Mouse (Mus musculus) A20 (cell line): ENCODE data around the gene Klhl40.
A peak's percentile ranks its signal among the peaks of the same experiment; 100 is the strongest.

Experiments
- DNase-seq: peaks from one replicate; pipeline ENCODE4 v3.0.0-alpha.2; 2011; ENCODE audit warnings: low read depth, low spot score

Gene Klhl40

GRCm38 (mm10) chr9:121777484-121778065 lies at the start of gene Klhl40:
Gene Klhl40 (plus strand): TSS chr9:121777607.
- DNase-seq, result no peak

DNA sequence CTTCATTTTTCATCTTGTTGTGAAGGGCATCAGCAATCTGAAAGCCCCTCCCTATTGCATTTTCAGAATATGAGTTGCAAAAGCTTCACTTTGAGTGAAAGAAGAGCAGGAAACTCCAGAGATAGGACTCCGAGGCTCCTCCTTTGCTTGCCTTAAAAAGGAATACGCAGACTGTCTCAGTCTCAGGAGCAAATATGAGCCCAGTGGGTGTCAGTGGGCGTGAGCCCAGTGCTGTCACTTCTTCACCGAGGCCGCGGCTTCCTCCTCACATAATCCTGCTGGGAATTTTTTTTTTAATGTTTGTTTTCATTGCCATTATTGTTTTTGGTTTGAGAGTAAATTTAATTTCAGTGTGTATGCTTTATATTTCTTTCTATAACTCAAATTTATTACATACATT lies 36.9 kb upstream of the Klhl40 start:
- no peak for DNase-seq

GRCm38 (mm10) chr9:121741168-121741567 lies 36.2 kb upstream of the Klhl40 start:
- DNase-seq, result no peak

DNA sequence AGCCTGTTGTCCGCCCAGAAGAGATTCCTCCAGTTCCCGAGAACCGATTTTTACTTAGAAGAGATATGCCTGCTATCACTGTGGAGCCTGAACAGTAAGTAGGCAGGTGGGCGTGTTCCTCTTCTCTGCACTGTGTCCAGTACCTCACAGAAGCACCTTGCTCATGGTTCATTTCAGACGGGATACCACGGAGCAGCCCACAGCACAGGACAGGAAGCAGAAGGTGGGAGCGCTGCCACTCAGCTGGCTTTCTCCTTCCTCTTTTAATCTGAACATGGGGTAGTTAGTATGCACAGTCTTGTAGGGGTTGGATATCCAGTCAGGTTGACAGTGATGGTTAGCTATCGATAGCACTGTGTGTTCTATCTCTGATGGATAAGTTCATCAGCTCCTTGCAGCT lies 33.4 kb upstream of the Klhl40 start:
- DNase-seq, result no peak

DNA sequence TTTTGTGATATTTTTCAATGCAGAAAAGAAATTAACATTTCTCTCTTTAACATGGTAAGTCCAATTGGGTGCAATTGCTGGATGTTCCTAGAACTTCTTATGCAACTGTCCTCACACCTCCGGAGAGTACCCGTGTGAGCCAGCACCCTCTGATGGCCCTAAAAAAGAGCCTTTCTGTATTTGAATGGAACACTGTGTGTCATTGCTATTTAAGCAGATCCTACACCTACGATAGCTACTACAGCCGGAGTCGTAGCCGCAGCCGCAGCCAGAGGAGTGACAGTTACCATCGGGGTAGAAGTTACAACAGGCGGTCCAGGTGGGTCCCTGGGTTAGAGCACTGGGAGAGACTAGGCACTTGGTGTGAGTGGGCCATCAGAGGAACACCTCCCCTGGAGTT lies 24.6 kb upstream of the Klhl40 start:
- no peak for DNase-seq

DNA sequence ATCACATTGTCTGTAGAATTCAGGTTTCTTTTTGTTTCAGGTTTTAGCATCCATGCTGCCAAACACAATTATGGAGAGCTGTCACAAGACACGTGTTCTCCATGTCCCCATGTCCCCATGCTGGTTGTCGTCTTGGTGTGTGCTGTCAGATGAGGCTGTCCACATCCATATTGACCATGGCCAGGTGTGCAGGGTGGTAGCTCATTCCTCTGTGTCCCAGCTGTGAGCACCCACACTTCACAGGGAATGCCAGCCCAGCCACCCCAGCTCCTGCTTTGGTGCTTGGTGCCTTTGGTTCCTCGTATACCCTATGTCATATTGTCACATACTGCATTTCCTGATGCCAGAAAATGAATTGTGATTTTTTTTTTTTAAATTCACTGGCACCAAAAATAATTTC lies 22.8 kb upstream of the Klhl40 start:
- no peak for DNase-seq

- no peak for DNase-seq
Measured at GRCm38 (mm10) chr9:121756785-121757184, 20.6 kb upstream of the Klhl40 start.

DNA sequence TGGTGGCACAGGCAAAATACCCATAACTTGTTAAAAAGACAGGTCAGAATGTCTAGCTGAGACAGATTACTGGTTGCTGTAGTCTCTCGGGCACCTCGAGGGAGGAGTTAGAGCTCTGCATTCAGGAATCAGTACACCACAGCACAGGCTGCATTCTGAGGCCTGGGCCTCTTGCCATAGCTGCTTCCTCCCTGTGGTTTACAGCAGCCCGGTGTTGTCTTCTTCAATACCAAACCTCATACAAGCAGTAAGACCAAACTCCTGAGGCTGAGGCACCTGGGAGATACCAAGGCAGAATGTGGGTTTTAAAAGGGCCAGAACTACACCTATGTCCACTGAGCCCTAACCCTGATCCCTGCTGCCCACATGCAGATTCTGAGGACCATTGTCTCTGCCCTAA lies 20.0 kb upstream of the Klhl40 start:
- DNase-seq, result peak; percentile 9

DNA sequence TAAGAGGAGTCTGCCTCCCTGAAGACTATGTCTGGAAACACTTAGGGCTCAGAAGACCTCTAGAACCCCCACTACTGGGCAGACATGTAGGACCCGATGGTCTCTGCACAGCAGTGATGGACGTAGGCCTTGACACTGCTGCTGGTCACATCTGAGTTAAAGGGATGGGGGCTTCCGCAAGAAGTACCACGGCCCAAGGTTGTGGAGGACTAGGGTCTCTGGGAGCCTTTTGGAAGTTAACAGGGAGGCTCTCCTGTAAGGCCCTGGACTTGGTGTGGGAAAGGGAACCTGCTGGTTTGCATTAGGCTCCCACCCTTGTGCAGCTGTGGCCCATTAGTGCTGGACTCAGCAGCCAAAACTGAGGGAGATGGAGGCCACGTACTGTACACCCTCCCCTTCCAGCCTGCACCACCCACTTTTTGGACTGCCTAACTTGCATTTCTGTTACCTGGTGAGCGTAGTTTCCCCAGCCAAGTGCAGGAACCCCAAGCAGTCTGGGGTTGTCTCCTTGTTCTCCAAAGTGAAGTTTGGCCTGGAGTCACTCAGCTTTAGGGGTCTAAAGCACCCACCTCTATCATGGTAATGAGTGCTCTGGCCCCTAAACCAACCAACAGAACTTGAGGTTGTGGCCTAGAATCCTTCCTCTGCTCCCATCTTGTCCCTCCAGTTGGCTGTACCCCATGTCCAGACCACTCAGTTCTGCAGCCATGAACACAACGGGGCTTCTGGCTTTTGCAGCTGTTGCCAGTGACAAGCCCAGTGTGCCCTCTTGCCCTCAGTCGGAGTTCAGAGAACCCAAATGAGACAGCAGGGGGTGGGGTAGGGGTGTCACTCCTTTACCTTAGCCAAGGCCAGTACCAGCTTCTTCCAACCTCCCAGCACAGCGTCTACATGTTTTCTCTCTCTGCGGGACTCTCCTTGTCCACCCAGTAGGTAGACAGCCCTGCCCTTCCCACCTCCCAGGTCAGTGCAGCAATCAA lies 19.3 kb upstream of the Klhl40 start:
- DNase-seq, result peak; percentile 22

DNA sequence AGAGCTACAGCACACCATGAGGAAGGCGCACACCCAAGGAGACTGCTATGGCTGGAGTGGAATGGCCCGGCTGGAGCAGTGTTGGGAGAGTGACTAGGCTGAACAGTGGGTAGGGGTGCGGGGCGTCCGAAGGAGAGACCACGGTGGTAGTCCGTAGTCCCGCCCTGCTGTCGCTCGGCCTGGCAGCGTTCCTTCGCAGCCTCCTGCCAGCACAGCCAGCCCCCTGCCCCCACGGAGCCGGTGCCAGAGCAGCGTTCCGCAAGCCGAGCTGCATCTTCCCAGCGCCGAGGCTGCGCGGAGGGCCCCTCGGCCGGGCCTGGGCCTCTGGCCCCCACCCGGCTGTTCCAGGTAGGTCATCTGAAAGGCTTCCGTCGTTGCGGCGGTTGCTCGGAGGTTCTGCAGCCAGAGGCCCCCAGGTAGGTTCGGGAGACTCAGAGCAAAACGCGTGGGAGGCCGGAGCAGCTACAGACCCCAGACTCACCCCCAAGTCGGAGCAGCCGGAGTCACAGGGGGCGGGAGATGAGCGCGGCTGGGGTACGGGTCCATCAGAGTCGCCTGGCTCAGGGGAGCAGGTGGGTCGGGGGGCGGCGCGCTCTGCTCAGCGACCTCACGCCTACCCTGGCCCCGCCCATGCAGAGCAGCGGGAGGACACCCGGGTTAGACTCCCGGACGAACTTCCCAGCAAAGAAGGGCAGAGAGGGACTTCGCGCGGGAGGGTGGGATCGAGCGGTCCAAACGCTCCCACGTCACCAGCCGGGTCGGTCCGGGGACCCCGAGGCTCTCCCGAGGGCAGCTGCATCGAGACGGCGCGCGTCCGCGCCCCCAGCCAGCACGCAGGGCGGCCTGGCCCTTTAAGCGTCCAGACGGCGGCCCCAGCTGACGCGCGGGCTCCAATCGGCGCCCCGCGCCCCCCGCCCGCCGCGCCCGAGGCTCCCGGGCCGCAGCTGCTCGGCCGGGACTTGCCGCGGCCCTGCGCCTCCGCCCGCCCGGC lies 18.0 kb upstream of the Klhl40 start, which contains the start of gene Zfp651:
Zfp651 (plus strand) TSS at position 240 of the 991 bp plus-strand sequence.
- no peak for DNase-seq

GRCm38 (mm10) chr9:121760271-121761090 lies 16.9 kb upstream of the Klhl40 start:
- peak; percentile 77 for DNase-seq

DNA sequence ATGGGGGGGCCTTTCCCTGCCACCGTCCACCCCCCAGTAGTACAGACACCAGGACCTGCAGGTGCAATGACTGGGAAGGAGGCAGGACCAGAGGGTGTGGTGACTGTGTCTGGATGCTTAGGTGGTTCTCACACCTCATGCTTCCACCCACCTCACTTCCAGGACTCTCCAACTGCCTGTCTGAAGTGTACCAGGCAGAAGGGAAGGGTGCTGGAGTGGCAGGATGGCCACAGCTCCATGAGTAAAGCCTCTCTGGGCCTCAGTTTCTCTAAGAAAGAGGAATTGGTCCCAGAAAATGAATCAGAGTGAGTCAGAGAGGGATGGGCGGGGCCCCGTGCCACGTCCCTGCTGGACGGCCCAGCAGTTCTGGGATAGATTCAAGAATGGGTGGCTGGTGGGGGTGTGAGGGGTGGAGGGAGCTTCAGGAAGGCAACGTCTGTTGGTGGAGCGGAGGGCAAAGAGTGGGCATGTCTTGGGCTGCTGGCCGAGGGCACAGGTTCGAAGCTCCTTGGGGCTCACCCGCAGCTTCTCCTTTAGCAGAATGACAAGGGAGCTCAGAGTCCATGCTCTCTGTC lies 16.2 kb upstream of the Klhl40 start:
- DNase-seq, result no peak

- DNase-seq, result no peak
Measured at GRCm38 (mm10) chr9:121761787-121762186, 15.6 kb upstream of the Klhl40 start.

DNA sequence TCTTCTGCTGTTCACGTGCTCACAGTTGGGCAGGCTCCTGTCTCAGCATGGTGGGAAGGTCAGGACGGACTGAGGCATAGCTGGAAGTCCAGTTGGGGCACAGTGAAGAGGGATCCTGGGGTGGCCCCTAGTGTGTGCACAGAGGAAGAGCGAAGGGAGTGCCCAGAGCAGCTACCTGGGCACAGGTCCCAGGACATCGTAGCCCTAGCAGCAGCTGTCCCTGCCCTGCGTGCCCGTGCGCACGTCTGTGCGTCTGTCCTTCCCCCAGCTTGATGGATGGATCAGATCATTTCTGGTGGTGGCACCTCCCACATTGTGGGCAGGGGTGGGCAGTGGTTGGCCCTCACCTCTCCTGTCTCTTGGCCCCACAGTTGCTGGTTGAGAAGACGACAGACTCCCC lies 15.2 kb upstream of the Klhl40 start:
- no peak for DNase-seq

DNA sequence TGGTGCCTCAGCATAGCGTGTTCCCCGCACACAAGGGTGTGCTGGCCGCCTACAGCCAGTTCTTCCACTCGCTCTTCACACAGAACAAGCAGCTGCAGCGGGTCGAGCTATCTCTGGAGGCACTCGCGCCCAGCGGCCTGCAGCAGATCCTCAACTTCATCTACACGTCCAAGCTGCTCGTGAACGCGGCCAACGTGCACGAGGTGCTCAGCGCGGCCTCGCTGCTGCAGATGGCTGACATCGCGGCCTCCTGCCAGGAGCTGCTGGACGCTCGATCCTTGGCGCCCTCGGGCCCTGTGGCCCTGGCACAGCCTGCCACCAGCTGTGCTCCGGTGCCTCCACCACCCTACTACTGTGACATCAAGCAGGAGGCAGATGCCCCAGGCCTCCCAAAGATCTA lies 14.6 kb upstream of the Klhl40 start:
- no peak for DNase-seq

GRCm38 (mm10) chr9:121763716-121764115 lies 13.7 kb upstream of the Klhl40 start:
- DNase-seq, result no peak

- DNase-seq, result no peak
Measured at GRCm38 (mm10) chr9:121765166-121765855, 12.1 kb upstream of the Klhl40 start.

DNA sequence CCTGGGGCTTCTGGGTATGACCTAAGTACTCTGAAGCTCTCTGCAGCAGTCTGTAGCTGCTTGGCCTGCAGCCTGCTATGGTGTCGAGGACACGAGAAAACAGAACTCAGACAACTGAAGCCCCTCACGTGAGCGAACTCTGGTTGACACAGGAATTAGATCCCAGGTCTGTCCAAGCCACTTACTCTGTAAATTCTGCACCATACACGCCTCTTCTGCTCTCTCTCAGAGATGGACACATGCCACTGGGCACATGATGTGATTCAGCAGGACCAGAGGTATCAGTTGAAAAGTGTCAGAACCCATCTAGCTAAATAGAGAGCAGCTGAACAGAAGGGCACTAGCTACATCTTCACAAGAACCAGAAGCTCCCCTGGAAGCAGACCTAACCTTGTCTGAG lies 5.0 kb upstream of the Klhl40 start:
- DNase-seq, result no peak

- no peak for DNase-seq
Measured at GRCm38 (mm10) chr9:121775951-121776350, 1.5 kb upstream of the Klhl40 start.

GRCm38 (mm10) chr9:121776511-121776910 lies 896 bp upstream of the Klhl40 start:
- no peak for DNase-seq
